Mouse (Mus musculus) forebrain, embryonic 13.5 days (tissue): Measurements from ENCODE around the gene Speg. TPM values are rescaled to one million over a fixed set of nuclear protein-coding genes. Genes with fewer than 3 reads are reported as not detected.

ENCODE experiments used
- ATAC-seq: fragments of 200-750 bp; cut with Nextera tagmentation; 2 replicates; pipeline ENCODE4 v1.8.0; 2017
- H3K27ac ChIP-seq: fragments of 300-500 bp; sonication (generic); 2 replicates; pipeline ENCODE4 v1.5.1; 2015; ENCODE audit warnings: inconsistent platforms, mild to moderate bottlenecking, moderate library complexity
- H3K27me3 ChIP-seq: fragments of 300-500 bp; sonication (generic); 2 replicates; pipeline ENCODE4 v1.6.1; 2015; ENCODE audit warnings: mild to moderate bottlenecking, inconsistent platforms
- H3K36me3 ChIP-seq: fragments of 300-500 bp; sonication (generic); 2 replicates; pipeline ENCODE4 v1.6.1; 2015; ENCODE audit warnings: mild to moderate bottlenecking, inconsistent platforms; ENCODE audit not compliant: poor library complexity, severe bottlenecking
- H3K4me1 ChIP-seq: fragments of 300-500 bp; sonication (generic); 2 replicates; pipeline ENCODE4 v1.6.1; 2015; ENCODE audit warnings: inconsistent platforms
- H3K4me2 ChIP-seq: fragments of 300-500 bp; sonication (generic); 2 replicates; pipeline ENCODE4 v1.6.1; 2015; ENCODE audit warnings: inconsistent platforms, mild to moderate bottlenecking, moderate library complexity
- H3K4me3 ChIP-seq: fragments of 300-500 bp; sonication (generic); 2 replicates; pipeline ENCODE4 v1.5.1; 2015; ENCODE audit warnings: mild to moderate bottlenecking, inconsistent platforms
- H3K9ac ChIP-seq: fragments of 300-500 bp; sonication (generic); 2 replicates; pipeline ENCODE4 v1.6.1; 2015; ENCODE audit warnings: mild to moderate bottlenecking, inconsistent platforms
- H3K9me3 ChIP-seq: fragments of 300-500 bp; sonication (generic); replicated peaks from 2 replicates; pipeline ENCODE4 v1.6.1; 2016; ENCODE audit warnings: inconsistent platforms
- WGBS: fragments of 180-500 bp; shearing (Covaris S2); methylation state at CpG from one replicate; pipeline ENCODE4 v1.1.7; 2015; 5-methylcytosine and 5-hydroxymethylcytosine counted together
- polyA plus RNA-seq: library from polyadenylated mRNA; unstranded; fragments of >200 nt; fragmentation: Nextera tagmentation; extraction: Ambion mirVana; gene quantifications from 2 replicates; pipeline ENCODE4 v1.2.1, GENCODE M21; 2015

Gene Speg
- polyA plus RNA-seq: 7.6 and 9.0 TPM in 2 replicates

DNA sequence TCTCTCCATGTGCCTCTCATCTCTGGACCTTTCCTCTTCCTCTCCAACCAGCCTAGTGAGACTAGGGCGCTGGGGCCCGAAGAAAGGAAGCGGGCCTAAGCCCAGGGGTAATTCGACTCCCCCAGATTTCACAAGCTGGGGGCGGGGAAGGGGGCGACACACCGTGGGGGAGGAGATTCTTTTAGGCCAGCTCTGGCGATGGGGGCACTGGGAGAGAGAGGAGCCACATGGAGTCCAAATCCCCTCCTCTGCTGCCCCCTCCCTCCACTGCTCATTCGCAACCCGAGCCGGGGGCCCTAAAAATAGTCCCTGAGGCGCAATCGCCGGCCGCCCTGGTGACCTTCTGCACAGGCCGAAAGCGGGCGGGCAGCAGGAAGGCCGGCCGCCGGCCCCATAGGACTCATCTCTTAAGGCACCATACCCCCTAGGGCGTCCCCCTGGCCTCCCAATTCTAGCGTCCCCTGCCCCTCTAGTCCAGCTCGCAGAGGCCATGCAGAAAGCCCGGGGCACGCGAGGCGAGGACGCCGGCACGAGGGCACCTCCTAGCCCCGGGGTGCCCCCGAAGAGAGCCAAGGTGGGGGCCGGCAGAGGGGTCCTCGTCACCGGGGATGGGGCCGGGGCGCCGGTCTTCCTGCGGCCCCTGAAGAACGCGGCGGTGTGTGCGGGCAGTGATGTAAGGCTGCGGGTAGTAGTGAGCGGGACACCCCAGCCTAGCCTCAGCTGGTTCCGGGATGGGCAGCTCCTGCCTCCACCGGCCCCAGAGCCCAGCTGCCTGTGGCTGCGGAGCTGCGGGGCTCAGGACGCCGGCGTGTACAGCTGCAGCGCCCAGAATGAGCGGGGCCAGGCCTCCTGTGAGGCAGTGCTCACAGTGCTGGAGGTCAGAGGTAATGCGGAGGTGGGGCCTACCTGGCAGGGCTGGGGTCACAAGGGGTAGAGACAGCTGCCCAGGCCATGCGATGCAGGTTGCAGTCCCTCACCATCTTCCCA, at the start of gene Speg:
Speg (plus strand) TSS at position 348 of the 987 bp plus-strand sequence.
- Histone ChIP-seq H3K27ac (no peak within 1 kb of the TSS), H3K36me3 (no peaks in the 10 kb centered on the region), H3K9ac (peak within 1 kb of the TSS; percentile 31), H3K27me3 (peaks cover 53% of the 10 kb centered on the region), H3K4me3 (peak within 1 kb of the TSS; percentile 13), H3K4me1 (peaks cover 11% of the 10 kb centered on the region), H3K4me2 (peak within 1 kb of the TSS; percentile 52), H3K9me3 (no peaks in the 10 kb centered on the region)
- 11% methylated on average over 57 of the region's 57 CpGs for WGBS
- peak; percentile 34; the same call in 1 of the 2 replicates for ATAC-seq

- no peaks in the 10 kb centered on the region for H3K9me3 ChIP-seq
- ATAC-seq: no peak
- H3K4me3 ChIP-seq: no peak overlapping the region
- H3K36me3 ChIP-seq: no peaks in the 10 kb centered on the region
- H3K27me3 ChIP-seq: no peaks in the 10 kb centered on the region
- H3K4me2 ChIP-seq: no peak overlapping the region
- H3K4me1 ChIP-seq: no peaks in the 10 kb centered on the region
- H3K27ac ChIP-seq: no peak overlapping the region
- no peak overlapping the region for H3K9ac ChIP-seq
Observed at GRCm38 (mm10) chr1:75327461-75327860, 47.6 kb upstream of the Speg start.

DNA sequence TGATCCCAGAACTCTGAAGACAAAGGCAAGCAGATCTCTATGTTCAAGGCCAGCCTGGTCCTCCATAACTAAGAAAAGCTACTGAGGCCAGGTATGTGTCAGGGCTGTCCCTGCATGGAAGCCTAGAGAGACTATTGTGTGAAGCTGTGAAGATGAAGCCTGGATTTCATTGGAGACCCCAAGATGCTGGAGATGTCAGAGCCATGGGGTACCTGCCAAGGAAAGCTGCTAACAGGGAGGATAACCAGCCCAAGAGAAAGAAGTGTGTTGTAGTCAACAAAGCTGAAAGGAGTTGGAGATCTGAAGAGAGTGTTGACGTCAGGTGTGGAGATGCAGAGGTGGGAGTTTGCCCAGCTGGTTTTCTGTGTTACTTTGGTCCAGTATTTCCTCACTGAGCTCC, 43.8 kb upstream of the Speg start:
- Histone ChIP-seq H3K4me2 (no peak overlapping the region), H3K4me3 (no peak overlapping the region), H3K9ac (no peak overlapping the region), H3K9me3 (no peaks in the 10 kb centered on the region), H3K36me3 (no peaks in the 10 kb centered on the region), H3K27ac (no peak overlapping the region), H3K4me1 (no peaks in the 10 kb centered on the region), H3K27me3 (no peaks in the 10 kb centered on the region)
- ATAC-seq: no peak
- 94% methylated on average over 1 of the region's 1 CpGs for WGBS

DNA sequence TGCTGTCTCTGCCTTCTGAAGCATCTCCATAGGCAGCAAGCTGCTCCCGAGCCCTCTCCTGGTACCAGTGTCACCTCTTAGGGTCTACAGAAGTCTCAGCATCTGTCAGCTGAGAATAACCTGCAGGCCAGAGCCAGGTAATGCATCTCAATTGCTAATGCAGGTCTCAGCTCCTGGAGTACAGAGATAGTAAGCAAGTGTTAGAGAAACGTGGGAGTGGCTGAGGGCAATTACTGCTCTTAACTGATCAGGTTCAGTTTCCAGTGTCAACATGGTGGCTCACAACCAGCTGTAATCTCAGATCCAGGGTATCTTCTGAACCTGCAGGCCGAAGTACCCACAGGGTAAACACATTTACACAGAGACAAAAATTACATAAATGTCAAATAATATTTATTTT, 38.6 kb upstream of the Speg start:
- Histone ChIP-seq H3K4me2 (no peak overlapping the region), H3K27ac (no peak overlapping the region), H3K4me3 (no peak overlapping the region), H3K27me3 (no peaks in the 10 kb centered on the region), H3K9me3 (no peaks in the 10 kb centered on the region), H3K36me3 (no peaks in the 10 kb centered on the region), H3K4me1 (peaks cover 11% of the 10 kb centered on the region), H3K9ac (no peak overlapping the region)
- no peak for ATAC-seq
- WGBS: 70% methylated on average over 3 of the region's 3 CpGs

DNA sequence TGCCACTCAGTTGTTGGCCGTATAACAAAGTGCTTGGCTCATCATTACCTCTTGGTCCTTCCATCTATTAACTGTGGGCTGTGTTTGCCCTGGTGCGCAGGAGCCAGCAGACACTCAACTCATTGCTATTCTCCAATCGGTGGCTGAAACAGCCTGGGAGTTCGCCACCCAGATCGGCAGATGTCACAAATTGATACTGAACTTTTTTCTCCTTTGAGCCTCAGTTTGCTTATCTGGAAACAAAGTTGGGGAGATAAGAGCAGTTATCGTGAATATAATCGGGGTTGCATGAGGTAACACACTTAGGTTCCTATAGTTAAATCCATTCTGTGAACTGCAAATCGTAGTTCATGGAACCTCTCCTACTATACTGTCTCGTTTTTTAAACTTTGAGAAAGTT, 38.0 kb upstream of the Speg start:
- no peak overlapping the region for H3K4me3 ChIP-seq
- H3K4me2 ChIP-seq: no peak overlapping the region
- no peak for ATAC-seq
- H3K9ac ChIP-seq: no peak overlapping the region
- peaks cover 2% of the 10 kb centered on the region; the same call in 1 of the 2 replicates for H3K27me3 ChIP-seq
- H3K4me1 ChIP-seq: peaks cover 11% of the 10 kb centered on the region
- 85% methylated on average over 9 of the region's 9 CpGs for WGBS
- no peaks in the 10 kb centered on the region for H3K36me3 ChIP-seq
- no peak overlapping the region for H3K27ac ChIP-seq
- H3K9me3 ChIP-seq: no peaks in the 10 kb centered on the region

GRCm38 (mm10) chr1:75338091-75338694, 36.9 kb upstream of the Speg start:
- Histone ChIP-seq H3K36me3 (no peaks in the 10 kb centered on the region), H3K27me3 (peaks cover 5% of the 10 kb centered on the region; the same call in 1 of the 2 replicates), H3K4me1 (peaks cover 11% of the 10 kb centered on the region), H3K27ac (no peak overlapping the region), H3K4me3 (no peak overlapping the region), H3K4me2 (no peak overlapping the region), H3K9me3 (no peaks in the 10 kb centered on the region), H3K9ac (0 out of 2 replicates have a peak overlapping the region, but pooled peaks have one; percentile 12)
- 48% methylated on average over 11 of the region's 11 CpGs for WGBS
- no peak for ATAC-seq

- no peak overlapping the region for H3K27ac ChIP-seq
Observed at GRCm38 (mm10) chr1:75339337-75339736, 35.8 kb upstream of the Speg start.

DNA sequence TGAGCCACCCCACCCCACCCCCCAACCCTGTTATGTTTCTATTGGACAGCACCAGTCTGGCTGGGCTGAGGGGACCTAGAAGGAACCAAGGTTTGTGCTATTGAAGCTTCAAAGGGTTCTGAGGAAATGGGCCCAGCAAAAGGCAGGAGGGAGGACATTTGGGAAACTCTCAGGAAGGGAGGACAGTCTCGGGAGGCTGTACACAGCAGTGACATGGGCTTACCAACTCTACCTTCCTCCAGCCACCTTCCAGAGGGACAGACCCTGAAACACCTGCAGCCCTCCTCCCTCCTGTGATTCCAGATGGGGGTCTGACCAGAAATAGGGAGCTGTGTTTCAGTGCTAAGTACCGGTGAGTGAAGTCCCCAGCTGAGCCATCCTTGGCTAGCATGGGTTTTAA, 34.6 kb upstream of the Speg start:
- Histone ChIP-seq H3K9me3 (no peaks in the 10 kb centered on the region), H3K4me2 (no peak overlapping the region), H3K27me3 (peaks cover 21% of the 10 kb centered on the region), H3K4me3 (no peak overlapping the region), H3K27ac (no peak overlapping the region), H3K9ac (no peak overlapping the region), H3K36me3 (no peaks in the 10 kb centered on the region), H3K4me1 (peaks cover 23% of the 10 kb centered on the region)
- no peak for ATAC-seq
- WGBS: 75% methylated on average over 2 of the region's 2 CpGs

More at GRCm38 (mm10) chr1:75339337-75339736, 35.8 kb upstream of the Speg start:
- Histone ChIP-seq H3K4me1 (peaks cover 14% of the 10 kb centered on the region), H3K36me3 (no peaks in the 10 kb centered on the region), H3K4me3 (no peak overlapping the region), H3K27me3 (peaks cover 13% of the 10 kb centered on the region; the same call in 1 of the 2 replicates), H3K9ac (no peak overlapping the region), H3K9me3 (no peaks in the 10 kb centered on the region), H3K4me2 (no peak overlapping the region)
- 48% methylated on average over 9 of the region's 9 CpGs for WGBS
- ATAC-seq: no peak

GRCm38 (mm10) chr1:75342874-75343416, 32.2 kb upstream of the Speg start:
- Histone ChIP-seq H3K4me2 (no peak overlapping the region), H3K4me3 (no peak overlapping the region), H3K9ac (no peak overlapping the region), H3K27ac (no peak overlapping the region), H3K4me1 (peaks cover 23% of the 10 kb centered on the region), H3K36me3 (no peaks in the 10 kb centered on the region), H3K9me3 (no peaks in the 10 kb centered on the region), H3K27me3 (peaks cover 25% of the 10 kb centered on the region)
- ATAC-seq: peak; percentile 81
- under 1% methylated on average over 8 of the region's 8 CpGs for WGBS

- no peak overlapping the region for H3K4me3 ChIP-seq
- 0 out of 2 replicates have a peak, but pooled peaks have one; percentile 39 for ATAC-seq
- no peaks in the 10 kb centered on the region for H3K9me3 ChIP-seq
- H3K27ac ChIP-seq: no peak overlapping the region
- 6% methylated on average over 15 of the region's 15 CpGs for WGBS
- H3K27me3 ChIP-seq: peaks cover 28% of the 10 kb centered on the region
- no peak overlapping the region for H3K9ac ChIP-seq
- H3K4me2 ChIP-seq: peak overlapping the region; percentile 24; the same call in 1 of the 2 replicates
- H3K36me3 ChIP-seq: no peaks in the 10 kb centered on the region
- H3K4me1 ChIP-seq: peaks cover 13% of the 10 kb centered on the region
Observed at GRCm38 (mm10) chr1:75344291-75345035, 30.6 kb upstream of the Speg start.

DNA sequence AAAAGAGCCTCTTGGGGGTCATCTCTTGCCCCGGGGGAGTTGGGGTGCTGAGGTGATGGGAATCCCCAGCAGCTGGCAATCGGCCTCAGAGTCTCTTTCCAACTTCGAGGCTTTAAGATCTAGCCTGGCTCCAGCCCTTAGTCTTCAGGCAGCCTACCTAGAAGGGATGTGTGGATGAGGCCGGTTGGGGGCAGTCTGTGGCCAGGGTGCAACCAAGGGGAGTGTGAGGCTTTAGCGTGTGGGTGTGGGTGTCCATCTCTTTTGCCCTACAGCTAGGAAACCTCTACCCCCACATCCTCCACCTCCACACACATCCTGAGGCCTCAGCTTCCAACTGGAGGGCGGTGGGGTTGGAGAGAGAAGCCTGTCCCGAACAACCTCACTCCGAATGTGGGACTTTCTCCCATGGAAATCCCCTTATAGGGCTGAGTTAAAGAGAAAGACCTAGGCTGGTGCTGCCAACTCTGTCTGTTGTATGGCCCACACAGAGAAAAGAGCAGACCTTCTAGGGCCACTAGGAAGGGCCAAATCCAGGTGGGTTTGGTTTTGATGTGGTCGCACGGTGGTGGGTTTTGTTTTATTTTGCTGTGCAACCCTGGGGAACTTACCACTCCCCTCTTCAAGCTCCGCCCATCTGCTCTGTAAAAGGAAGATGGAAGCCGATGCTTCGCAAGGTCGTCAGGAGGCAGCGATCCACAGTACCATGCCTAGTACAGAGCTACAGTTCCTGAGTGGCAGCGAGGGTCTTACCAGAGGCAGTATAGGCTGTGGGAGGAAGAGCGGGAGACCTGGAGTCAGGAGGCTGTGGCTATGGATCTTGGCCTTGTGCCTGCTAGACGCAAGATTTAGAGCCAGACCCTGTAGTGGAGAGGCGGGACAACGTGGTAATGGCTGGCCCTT, 29.8 kb upstream of the Speg start:
- Histone ChIP-seq H3K27ac (no peak overlapping the region), H3K4me2 (0 out of 2 replicates have a peak overlapping the region, but pooled peaks have one; percentile 24), H3K9me3 (no peaks in the 10 kb centered on the region), H3K27me3 (peaks cover 28% of the 10 kb centered on the region), H3K4me3 (no peak overlapping the region), H3K4me1 (peaks cover 11% of the 10 kb centered on the region; the same call in 1 of the 2 replicates), H3K9ac (no peak overlapping the region), H3K36me3 (no peaks in the 10 kb centered on the region)
- ATAC-seq: no peak
- 32% methylated on average over 20 of the region's 20 CpGs for WGBS
